Mouse (Mus musculus) myocyte (in vitro differentiated cells): ENCODE results near the gene Akap13.
"Not testable (repeated sequence)": the region's sequence is repeated elsewhere in the genome, so short reads cannot be mapped to it uniquely, and the experiment has no call there.

Experiments used
- CEBPB ChIP-seq: IDR thresholded peaks from 2 replicates; pipeline ENCODE4 v1.6.1; 2011; ENCODE audit warnings: mild to moderate bottlenecking, moderate library complexity; ENCODE audit not compliant: poor library complexity, insufficient read depth, severe bottlenecking
- E2F4 ChIP-seq: IDR thresholded peaks from one replicate; pipeline ENCODE4 v1.6.1; 2011; ENCODE audit warnings: mild to moderate bottlenecking, control low read depth, moderate library complexity; ENCODE audit not compliant: insufficient read depth
- MAX ChIP-seq: IDR thresholded peaks from one replicate; pipeline ENCODE4 v1.6.1; 2011; ENCODE audit warnings: low read depth, mild to moderate bottlenecking, control low read depth
- MYOD1 ChIP-seq, 3 experiments: IDR thresholded peaks; one replicate each; pipeline ENCODE4 v1.6.1; 2011; ENCODE audit warnings: control low read depth in 2 of 3, low read depth in 2 of 3, mild to moderate bottlenecking in 2 of 3, moderate library complexity in 1 of 3; ENCODE audit not compliant: insufficient read length in 2 of 3, control insufficient read depth in 1 of 3
- MYOG ChIP-seq, 3 experiments: IDR thresholded peaks; one replicate each; pipeline ENCODE4 v1.6.1; 2011; ENCODE audit warnings: control low read depth in 2 of 3, low read depth in 2 of 3, mild to moderate bottlenecking in 2 of 3; ENCODE audit not compliant: insufficient read length in 2 of 3, control insufficient read depth in 1 of 3, insufficient read depth in 1 of 3
- POLR2A ChIP-seq: IDR thresholded peaks from one replicate; pipeline ENCODE4 v1.6.1; 2011; ENCODE audit warnings: low read depth, mild to moderate bottlenecking, control low read depth, moderate library complexity; ENCODE audit not compliant: insufficient read length
- POLR2AphosphoS2 ChIP-seq: IDR thresholded peaks from one replicate; pipeline ENCODE4 v1.6.1; 2011; ENCODE audit warnings: low read depth, control low read depth; ENCODE audit not compliant: insufficient read length
- REST ChIP-seq: IDR thresholded peaks from one replicate; pipeline ENCODE4 v1.6.1; 2011; ENCODE audit warnings: mild to moderate bottlenecking, control low read depth, moderate library complexity; ENCODE audit not compliant: insufficient read depth, insufficient read length
- SRF ChIP-seq: IDR thresholded peaks from one replicate; pipeline ENCODE4 v1.6.1; 2011; ENCODE audit warnings: low read depth; ENCODE audit not compliant: control insufficient read depth, insufficient read length
- TCF12 ChIP-seq: IDR thresholded peaks from one replicate; pipeline ENCODE4 v1.6.1; 2011; ENCODE audit warnings: mild to moderate bottlenecking, control low read depth; ENCODE audit not compliant: poor library complexity, insufficient read depth, severe bottlenecking
- TCF3 ChIP-seq: IDR thresholded peaks from one replicate; pipeline ENCODE4 v1.6.1; 2011; ENCODE audit warnings: low read depth, control low read depth; ENCODE audit not compliant: insufficient read length
- USF1 ChIP-seq: IDR thresholded peaks from one replicate; pipeline ENCODE4 v1.6.1; 2011; ENCODE audit warnings: low read depth, mild to moderate bottlenecking, control low read depth, moderate library complexity

- TF ChIP-seq POLR2A; E2F4; MAX; POLR2AphosphoS2; TCF12; MYOG (IDR thresholded peaks at IDR 0.05; ENCODE audit: control insufficient read depth in 1 of 3, insufficient read depth in 1 of 3, insufficient read length in 2 of 3, low read depth in 2 of 3); USF1; SRF; MYOD1 (IDR thresholded peaks at IDR 0.05; ENCODE audit: control insufficient read depth in 1 of 3, insufficient read length in 2 of 3, low read depth in 2 of 3); TCF3; CEBPB; REST: not testable (repeated sequence)
These were observed 306.9 kb downstream of the Akap13 start for GRCm38 (mm10) chr7:75762225-75762624.
